Comparison of ENCODE assay signal across 8 mouse cellular contexts in the genomic region with DNA sequence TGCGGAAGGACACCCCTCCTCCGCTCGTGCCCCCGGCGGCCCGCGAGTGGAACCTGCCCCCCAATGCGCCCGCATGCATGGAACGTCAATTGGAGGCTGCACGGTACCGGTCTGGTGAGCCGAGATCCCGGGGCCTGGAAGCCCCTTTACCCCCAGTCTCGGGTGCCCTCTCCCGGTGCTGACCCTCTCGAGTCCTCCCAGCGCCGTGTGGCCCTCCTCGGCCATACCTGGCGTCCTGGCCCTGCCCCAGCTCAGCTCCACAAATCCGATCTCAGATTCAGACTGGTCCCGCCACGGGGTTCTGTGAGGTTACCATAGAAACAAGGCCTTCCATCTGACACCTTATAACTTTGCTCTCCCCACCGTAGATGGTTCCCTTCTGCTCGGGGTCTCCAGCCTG. TPM values are rescaled to one million over a fixed set of nuclear protein-coding genes. Genes with fewer than 3 reads are reported as not detected.
DNase-seq lines count a peak whose midpoint lies in the region; ATAC-seq and TF ChIP-seq lines count a peak whose summit lies in the region.

No protein-coding gene starts in this region.

- peak; percentile 84 for ATAC-seq in hindbrain, embryonic 12.5 days (ENCODE audit: low FRiP score)

- H3K4me3 ChIP-seq in left cerebral cortex, adult 2 months = peak overlapping the region; percentile 98
- peak overlapping the region; percentile 89 for H3K4me3 ChIP-seq in hindbrain, embryonic 12.5 days
- H3K4me3 ChIP-seq in midbrain, embryonic 10.5 days = peak overlapping the region; percentile 66

- H3K36me3 ChIP-seq in hindbrain, embryonic 12.5 days = peaks cover 41% of the 10 kb centered on the region
- H3K36me3 ChIP-seq in midbrain, embryonic 10.5 days = peaks cover 70% of the 10 kb centered on the region

- TF ChIP-seq CTCF in left cerebral cortex, adult 2 months (IDR thresholded peaks at IDR 0.05) = no peak
- no peak for TF ChIP-seq CTCF in brain, embryonic 14.5 days (IDR thresholded peaks at IDR 0.05; ENCODE audit: borderline replicate concordance, extremely low read depth, insufficient read depth, insufficient read length)

- no peak for DNase-seq in left cerebral cortex, adult 2 months (ENCODE audit: extremely low spot score in 1 of 2, low spot score in 2 of 2)
- no peak for DNase-seq in left cerebral cortex, adult 11 months (ENCODE audit: low spot score)
- peak; percentile 63 for DNase-seq in brain, embryonic 14.5 days (ENCODE audit: low read depth)
- no peak for DNase-seq in midbrain, embryonic 10.5 days (ENCODE audit: low spot score)
- no peak for DNase-seq in spleen, postnatal 14 days (ENCODE audit: low spot score in 2 of 2)
- no peak for DNase-seq in layer of hippocampus, postnatal 10 days (ENCODE audit: low spot score in 2 of 2)
- no peak for DNase-seq in frontal cortex, postnatal 25 days (ENCODE audit: low spot score in 2 of 2)

- H3K4me2 ChIP-seq in hindbrain, embryonic 12.5 days (replicated peaks) = peak overlapping the region; percentile 84

- H3K4me1 ChIP-seq in hindbrain, embryonic 12.5 days = peaks cover 24% of the 10 kb centered on the region
- peaks cover 26% of the 10 kb centered on the region for H3K4me1 ChIP-seq in midbrain, embryonic 10.5 days

- WGBS in hindbrain, embryonic 12.5 days = under 1% methylated on average over 25 of the region's 26 CpGs
- WGBS in midbrain, embryonic 10.5 days = under 1% methylated on average over 26 of the region's 26 CpGs

- intact Hi-C loops in left cerebral cortex, adult 2 months (cut with DNase I) = loop anchor here (2.0 kb wide), 1 partner anchor 273 kb away; the partner anchor contains the start of gene Ddx20

- no peaks in the 10 kb centered on the region for H3K9me3 ChIP-seq in hindbrain, embryonic 12.5 days (replicated peaks)
- no peaks in the 10 kb centered on the region for H3K9me3 ChIP-seq in midbrain, embryonic 10.5 days (replicated peaks)

- peak overlapping the region; percentile 87 for H3K9ac ChIP-seq in hindbrain, embryonic 12.5 days

- H3K27me3 ChIP-seq in hindbrain, embryonic 12.5 days = no peaks in the 10 kb centered on the region
- H3K27me3 ChIP-seq in midbrain, embryonic 10.5 days (ENCODE audit: low read depth, poor library complexity, severe bottlenecking) = no peaks in the 10 kb centered on the region

- peak overlapping the region; percentile 85 for H3K27ac ChIP-seq in left cerebral cortex, adult 2 months
- peak overlapping the region; percentile 76 for H3K27ac ChIP-seq in hindbrain, embryonic 12.5 days
- H3K27ac ChIP-seq in midbrain, embryonic 10.5 days (replicated peaks) = peak overlapping the region; percentile 90

- no peak for TF ChIP-seq POLR2A in brain, embryonic 14.5 days (IDR thresholded peaks at IDR 0.05; ENCODE audit: borderline replicate concordance, extremely low read depth, insufficient read depth, insufficient read length, poor library complexity, severe bottlenecking)

RNA-seq across cellular contexts. Expression of gene Atp5f1, which starts 0.3 kb away (rescaled TPM):
- total RNA-seq in left cerebral cortex, adult 2 months (2021) = 100 to 1,000 TPM; 228 to 249 TPM
- polyA plus RNA-seq in brain, embryonic 14.5 days (2012; rRNA removed) = 237 and 266 TPM in 2 replicates
- 442 and 470 TPM in 2 replicates for polyA plus RNA-seq in hindbrain, embryonic 12.5 days (2016; fragmentation: Nextera tagmentation; extraction: Ambion mirVana)
- polyA plus RNA-seq in midbrain, embryonic 10.5 days (2016; fragmentation: Nextera tagmentation; extraction: Ambion mirVana) = 492 and 506 TPM in 2 replicates
- 100 to 1,000 TPM; 325 to 334 TPM for total RNA-seq in layer of hippocampus, postnatal 10 days (2021)

RNA-seq across cellular contexts. Expression of gene Wdr77, which starts 0.4 kb away (rescaled TPM):
- 10 to 100 TPM; 50.1 to 50.2 TPM for total RNA-seq in left cerebral cortex, adult 2 months (2021)
- 61.6 and 79.6 TPM in 2 replicates for polyA plus RNA-seq in brain, embryonic 14.5 days (2012; rRNA removed)
- 87.2 and 101 TPM in 2 replicates for polyA plus RNA-seq in hindbrain, embryonic 12.5 days (2016; fragmentation: Nextera tagmentation; extraction: Ambion mirVana)
- polyA plus RNA-seq in midbrain, embryonic 10.5 days (2016; fragmentation: Nextera tagmentation; extraction: Ambion mirVana) = 166 and 188 TPM in 2 replicates
- total RNA-seq in layer of hippocampus, postnatal 10 days (2021) = 10 to 100 TPM; 62.4 to 63.4 TPM

RNA-seq across cellular contexts. Expression of gene Ovgp1, which starts 13.9 kb away (rescaled TPM):
- total RNA-seq in left cerebral cortex, adult 2 months (2021) = 1 to 10 TPM; 2.6 to 2.7 TPM
- polyA plus RNA-seq in brain, embryonic 14.5 days (2012; rRNA removed) = 11.6 and 13.6 TPM in 2 replicates
- 2.6 and 2.8 TPM in 2 replicates for polyA plus RNA-seq in hindbrain, embryonic 12.5 days (2016; fragmentation: Nextera tagmentation; extraction: Ambion mirVana)
- polyA plus RNA-seq in midbrain, embryonic 10.5 days (2016; fragmentation: Nextera tagmentation; extraction: Ambion mirVana) = 1.3 and 2.0 TPM in 2 replicates
- total RNA-seq in layer of hippocampus, postnatal 10 days (2021) = 1 to 10 TPM; 2.2 to 2.5 TPM

RNA-seq across cellular contexts. Expression of gene I830077J02Rik, which starts 27.1 kb away (rescaled TPM):
- total RNA-seq in left cerebral cortex, adult 2 months (2021) = 1 to 10 TPM in 1 of 2 experiments, under 1 TPM in 1; 0.84 to 1.5 TPM
- polyA plus RNA-seq in brain, embryonic 14.5 days (2012; rRNA removed) = 0.34 and 0.68 TPM in 2 replicates
- 0.21 and 0.59 TPM in 2 replicates for polyA plus RNA-seq in hindbrain, embryonic 12.5 days (2016; fragmentation: Nextera tagmentation; extraction: Ambion mirVana)
- 0.66 and 0.90 TPM in 2 replicates for polyA plus RNA-seq in midbrain, embryonic 10.5 days (2016; fragmentation: Nextera tagmentation; extraction: Ambion mirVana)
- total RNA-seq in layer of hippocampus, postnatal 10 days (2021) = 1 to 10 TPM; 1.2 to 1.6 TPM

RNA-seq across cellular contexts. Expression of gene Pifo, which starts 54.9 kb away (rescaled TPM):
- total RNA-seq in left cerebral cortex, adult 2 months (2021) = under 1 TPM in 1 of 2 experiments, not detected in 1; 0.79 TPM
- polyA plus RNA-seq in brain, embryonic 14.5 days (2012; rRNA removed) = 4.0 and 4.6 TPM in 2 replicates
- polyA plus RNA-seq in hindbrain, embryonic 12.5 days (2016; fragmentation: Nextera tagmentation; extraction: Ambion mirVana) = 4.6 and 5.3 TPM in 2 replicates
- polyA plus RNA-seq in midbrain, embryonic 10.5 days (2016; fragmentation: Nextera tagmentation; extraction: Ambion mirVana) = 0.91 TPM in 1 of 2 replicates, not detected in the other
- total RNA-seq in layer of hippocampus, postnatal 10 days (2021) = 1 to 10 TPM in 1 of 2 experiments, under 1 TPM in 1; 0.65 to 1.4 TPM
